Mouse (Mus musculus) adrenal gland, postnatal 10 days (tissue): Measurements from ENCODE around the gene 1500009C09Rik. TPM values are rescaled to one million over a fixed set of nuclear protein-coding genes. Genes with fewer than 3 reads are reported as not detected.

Source experiments
- DNase-seq: peaks from one replicate; pipeline ENCODE4 v3.0.0; 2021; ENCODE audit warnings: mixed read lengths
- total RNA-seq, 2 experiments: library from RNA; stranded (reverse); gene quantifications; 2 replicates each; pipeline ENCODE4 v1.2.3; 2021

The 1500009C09Rik gene
- total RNA-seq, 2 experiments from 2014 or later = 0.27 to 1.00 TPM

DNA sequence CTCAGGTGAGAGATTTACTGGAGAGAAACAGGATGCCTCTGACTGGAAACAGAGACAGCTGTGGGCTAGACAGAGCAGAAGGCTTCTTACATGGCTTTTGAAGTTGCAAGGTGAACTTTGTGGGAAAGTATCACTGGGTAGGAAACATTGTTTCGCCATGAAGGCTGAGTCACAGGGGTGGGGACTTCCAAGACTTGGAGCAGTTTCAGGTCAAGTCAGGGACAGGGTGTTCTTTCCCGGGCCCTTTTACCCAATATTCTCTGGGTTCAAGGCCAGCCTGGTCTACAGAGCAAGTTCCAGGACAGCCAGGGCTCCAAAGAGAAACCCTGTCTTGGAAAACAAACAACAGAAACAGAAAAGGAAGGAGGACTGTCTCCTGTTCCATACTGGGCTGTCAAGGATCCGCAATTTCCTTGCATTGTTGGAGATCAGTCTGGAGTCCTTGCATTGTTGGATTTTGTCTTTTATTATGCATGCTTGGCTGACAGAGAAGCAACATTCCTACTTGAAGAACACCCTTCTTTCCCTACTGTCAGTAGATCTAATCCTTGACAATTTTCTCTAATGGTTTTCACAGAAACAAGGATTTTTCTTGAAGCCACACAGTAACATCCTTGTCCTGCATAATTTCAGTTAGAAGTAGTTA, 4.9 kb upstream of the 1500009C09Rik start:
- DNase-seq = peak; percentile 63

DNA sequence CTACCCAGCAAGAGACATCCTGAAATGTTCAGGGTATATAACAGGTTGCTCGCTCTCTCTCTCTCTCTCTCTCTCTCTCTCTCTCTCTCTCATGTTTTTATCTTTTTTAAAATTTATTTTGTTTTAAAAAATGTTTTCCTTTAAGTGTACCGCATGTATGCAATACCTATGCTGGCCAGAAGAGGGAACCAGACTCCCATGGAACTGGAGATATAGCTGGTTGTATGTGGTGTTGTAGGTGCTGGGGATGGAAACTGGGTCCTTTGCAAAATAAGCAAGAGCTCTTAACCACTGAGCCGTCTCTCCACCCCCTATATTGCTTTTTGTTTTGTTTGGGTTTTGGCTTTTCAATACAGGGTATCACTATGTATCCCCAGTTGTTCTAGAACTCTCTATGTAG, 618 bp upstream of the 1500009C09Rik start:
- DNase-seq = no peak

DNA sequence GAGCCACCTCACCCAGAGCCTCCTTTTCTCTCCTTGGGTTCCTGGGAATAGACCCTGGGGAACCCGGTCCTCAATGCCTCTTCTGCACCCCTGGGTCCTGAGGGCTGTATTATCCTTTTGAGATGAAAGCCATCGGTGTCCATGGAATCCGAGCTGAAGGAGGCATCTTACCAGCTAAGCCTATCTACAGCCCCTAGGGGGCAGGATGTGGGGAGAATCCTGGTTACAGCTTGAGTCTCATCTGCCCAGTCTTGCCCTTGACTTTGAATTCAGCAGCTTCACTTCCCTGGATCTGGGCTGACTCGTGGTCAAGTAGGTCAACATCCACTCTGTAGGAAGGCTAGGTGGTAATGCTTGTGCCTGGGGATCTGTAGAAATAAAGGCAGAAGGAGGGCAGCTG, 3.1 kb downstream of the 1500009C09Rik start:
- DNase-seq = no peak

DNA sequence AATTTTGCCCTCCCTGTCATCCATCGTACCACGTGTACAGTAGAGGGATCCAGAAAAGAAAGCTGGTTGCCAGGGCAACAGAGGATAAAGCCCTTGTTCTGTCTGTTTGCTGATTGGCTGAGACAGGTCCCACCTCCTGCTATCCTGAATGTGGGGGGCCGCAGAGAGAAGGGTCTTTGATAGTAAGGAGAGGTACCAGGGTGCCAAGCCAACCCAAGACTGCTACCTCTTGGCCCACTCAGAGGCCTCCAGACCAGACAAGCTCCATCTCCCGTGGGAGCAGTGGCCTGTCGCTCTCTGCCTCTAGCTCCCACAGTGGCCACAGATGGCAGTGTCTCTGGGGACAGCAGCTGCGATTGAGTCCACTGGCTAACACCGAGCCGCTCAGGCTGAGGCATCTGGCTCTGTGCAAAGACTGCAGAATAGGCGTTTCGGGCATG, 3.8 kb downstream of the 1500009C09Rik start:
- no peak for DNase-seq

- DNase-seq = peak; percentile 82
Measured at GRCm38 (mm10) chr15:82259510-82259909, 7.3 kb downstream of the 1500009C09Rik start.

- DNase-seq = peak; percentile 78
Measured at GRCm38 (mm10) chr15:82266356-82266755, 14.2 kb downstream of the 1500009C09Rik start.

DNA sequence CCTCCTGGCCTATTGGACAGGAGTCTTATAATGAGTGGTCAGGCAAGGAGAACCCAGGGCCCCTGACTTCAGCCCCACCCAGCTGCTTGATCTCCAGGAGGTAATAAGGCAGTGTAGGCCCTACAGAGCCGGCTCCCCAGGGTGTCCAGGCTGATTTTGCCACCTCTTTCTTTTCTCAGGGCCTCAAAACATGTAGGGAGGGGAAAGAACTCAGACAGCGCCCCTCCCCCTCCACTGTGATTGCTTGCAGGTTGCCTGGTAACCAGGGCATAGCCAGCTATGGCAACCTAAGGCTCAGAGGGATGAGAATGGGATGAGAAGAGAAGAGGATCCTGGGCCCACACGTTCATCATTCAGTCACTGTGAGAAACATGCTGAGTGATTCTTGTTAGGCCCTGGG, 16.0 kb downstream of the 1500009C09Rik start:
- no peak for DNase-seq

GRCm38 (mm10) chr15:82268783-82269182, 16.6 kb downstream of the 1500009C09Rik start:
- no peak for DNase-seq

GRCm38 (mm10) chr15:82271201-82271600, 19.0 kb downstream of the 1500009C09Rik start:
- peak; percentile 84 for DNase-seq

DNA sequence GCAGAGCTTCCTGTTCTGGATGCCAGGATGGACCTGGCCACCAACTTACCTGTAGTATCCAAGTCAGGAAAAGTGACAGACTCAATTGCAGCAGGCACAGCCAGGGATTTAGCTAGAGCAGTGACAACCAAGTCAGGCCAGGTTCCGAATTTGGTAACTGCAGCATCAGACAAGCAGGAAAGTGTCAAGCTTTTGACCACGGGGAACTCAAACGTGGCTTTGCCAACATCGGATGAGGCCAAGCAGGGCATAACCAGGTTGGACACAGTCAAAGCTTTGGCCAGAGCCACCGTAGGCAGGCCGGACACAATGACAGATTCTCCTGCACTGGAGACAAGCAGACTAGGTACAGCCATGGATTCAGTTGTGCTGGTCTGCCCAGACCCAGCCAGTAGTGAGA, 20.1 kb downstream of the 1500009C09Rik start:
- DNase-seq = no peak

DNA sequence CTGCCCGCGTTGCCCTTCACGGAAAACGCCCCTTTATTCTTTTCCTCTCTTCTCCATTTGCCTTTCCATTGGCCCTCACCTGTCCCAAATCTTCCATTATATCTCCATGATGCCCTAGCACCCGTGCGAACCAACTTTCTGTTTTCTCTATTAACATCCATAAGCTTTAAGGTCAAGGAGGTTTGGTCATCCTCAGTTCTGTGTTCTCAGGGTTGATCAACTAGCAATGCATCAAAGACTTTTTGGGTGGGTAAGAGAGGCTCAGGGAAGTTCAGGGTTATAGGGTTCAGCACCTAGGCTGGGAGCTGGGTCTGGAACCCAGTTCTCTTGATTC, 22.4 kb downstream of the 1500009C09Rik start, which contains the start of gene Sept3:
Sept3 (plus strand) TSS at position 301 of the 334 bp plus-strand sequence.
- no peak for DNase-seq

DNA sequence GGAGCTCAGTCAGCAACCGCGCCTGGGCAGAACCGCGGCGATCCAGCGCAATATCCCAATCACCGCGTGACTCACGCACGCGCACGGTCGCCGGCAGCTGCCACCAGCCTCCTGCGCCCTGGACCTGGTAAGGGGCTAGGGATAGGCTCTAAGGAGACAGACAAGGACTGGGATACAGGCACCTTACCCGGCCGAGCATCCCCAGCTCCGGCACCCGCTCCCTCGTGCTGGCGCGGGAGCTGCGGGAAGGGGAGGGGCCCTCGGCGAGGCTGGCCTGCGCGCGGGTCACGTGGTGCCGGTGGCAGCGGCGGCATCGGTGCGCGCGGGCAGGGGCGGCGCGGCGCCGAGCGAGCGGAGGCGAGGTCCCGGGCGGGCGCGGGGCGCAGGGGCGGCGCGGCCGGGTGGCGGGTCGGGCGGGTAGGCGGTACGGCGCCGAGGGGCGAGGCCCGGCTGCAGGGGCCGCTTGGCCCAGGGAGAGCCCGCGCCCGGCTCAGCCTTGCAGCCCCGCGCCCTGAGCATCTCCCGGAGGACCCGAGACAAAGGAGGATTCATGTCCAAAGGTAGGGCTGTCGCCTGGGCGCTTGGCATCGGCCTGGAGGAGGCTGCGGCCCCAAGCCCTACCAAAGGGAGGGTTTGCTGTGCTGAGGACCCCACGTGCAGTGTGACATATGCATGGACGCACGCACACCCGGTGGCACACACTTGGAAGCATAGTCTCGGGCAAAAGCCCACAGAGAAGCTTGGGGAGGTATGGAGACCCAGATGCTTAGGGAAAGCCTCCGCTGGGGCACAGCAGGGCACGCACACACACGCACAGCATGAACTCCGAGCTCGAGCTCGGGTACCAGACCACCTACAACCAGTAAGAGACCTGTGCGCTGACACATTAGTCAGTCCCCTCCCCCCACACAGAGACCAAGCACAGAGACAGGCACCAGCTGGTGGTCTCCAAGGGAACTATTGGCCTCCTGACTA, 23.0 kb downstream of the 1500009C09Rik start:
- DNase-seq = peak; percentile 65

DNA sequence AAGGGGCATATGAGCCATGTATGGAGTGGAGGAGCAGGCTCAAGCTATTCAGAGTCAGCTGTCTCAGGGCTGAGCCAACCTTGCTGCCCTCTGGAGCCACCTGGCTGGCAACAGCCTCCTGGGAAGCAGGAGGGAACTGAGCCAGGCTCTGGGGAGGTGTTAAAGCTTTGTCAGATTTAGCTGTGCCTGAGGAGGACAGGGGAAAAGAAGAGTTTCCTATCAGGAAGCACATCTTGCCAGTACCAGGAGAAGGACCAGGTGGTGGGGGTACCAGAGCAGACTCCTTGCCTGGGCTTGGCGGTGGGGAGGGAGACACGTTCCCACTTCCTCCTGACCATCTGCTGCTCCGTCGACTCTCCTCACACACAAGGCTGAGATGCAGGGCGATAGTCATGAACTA, 25.4 kb downstream of the 1500009C09Rik start:
- no peak for DNase-seq

DNA sequence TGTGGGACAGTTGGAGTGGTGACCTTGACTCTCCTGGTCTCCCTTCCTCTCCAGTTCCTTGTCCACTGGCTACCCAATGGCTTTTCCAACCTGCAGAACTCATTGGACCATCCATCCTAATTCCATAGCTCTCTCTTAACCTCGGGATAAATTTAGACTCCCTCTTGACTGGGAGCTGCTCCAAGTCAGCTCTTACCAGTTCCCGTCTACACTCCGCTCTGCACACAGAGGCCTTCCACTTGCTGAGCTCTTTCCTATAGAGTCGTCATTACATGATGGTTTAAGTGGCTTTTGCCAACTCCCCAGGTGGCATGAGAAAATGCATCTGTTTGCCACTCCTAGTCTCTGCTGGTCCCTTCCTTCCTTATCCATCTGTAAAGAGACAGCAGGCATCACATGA, 28.4 kb downstream of the 1500009C09Rik start:
- no peak for DNase-seq

DNA sequence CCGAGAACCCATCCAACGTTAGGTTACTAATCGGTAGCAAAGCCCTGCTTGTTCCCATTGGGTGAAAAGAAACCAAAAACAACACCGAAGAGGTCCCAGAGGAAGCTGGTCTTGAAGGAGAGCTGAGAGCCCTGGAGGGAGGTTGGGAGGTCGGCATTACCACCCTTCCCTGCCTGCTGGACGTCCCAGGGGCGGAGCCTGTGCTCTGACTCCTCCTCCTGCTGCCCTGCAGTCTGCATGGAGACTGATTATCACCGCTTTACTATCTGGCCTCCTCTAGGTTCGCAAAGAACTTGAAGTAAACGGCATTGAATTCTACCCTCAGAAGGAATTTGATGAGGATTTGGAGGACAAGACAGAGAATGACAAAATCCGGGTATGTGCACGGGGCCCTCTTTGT, 34.0 kb downstream of the 1500009C09Rik start:
- no peak for DNase-seq

- no peak for DNase-seq
Measured at GRCm38 (mm10) chr15:82290252-82290651, 38.1 kb downstream of the 1500009C09Rik start.

DNA sequence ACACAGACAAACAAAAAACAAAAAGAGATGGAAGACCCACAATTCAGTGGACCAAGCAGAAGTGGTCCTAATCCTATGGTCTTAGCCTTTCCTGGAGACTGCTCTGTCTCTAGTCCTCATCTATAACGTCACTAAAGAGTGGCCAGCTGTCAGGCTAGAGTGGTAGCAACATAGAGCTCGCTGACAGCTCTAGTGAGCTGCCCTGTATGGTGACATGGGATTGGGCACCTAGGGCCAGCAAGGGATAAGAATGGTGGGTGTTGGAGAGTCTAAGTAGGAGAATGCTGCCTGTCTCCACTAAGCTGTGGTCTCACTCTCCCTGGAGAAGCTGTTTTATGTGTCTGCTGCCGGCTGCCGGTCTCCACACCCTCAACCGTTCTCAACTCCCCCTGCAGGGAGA, 40.7 kb downstream of the 1500009C09Rik start:
- no peak for DNase-seq

DNA sequence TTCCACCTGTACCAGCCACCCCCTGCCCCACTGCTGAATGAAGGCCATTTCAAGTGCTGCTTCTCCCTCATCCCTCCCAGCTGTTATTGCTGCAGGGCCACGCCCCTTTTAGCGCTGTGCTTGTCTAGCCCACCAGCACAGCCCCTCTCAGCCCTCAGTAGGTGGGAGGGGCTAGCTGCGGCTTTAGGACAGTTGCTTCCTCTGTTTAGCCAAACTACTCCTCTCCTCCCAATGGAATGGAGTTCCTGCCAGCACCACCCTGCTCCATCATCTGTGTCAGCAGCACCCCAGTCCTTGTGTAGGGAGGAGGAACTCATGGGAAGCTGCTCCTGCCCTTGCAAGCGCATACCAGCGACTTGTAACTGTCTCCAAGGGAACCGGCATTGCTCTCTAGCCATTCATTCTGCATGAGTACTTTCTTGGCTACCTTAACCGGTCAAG, 41.1 kb downstream of the 1500009C09Rik start:
- DNase-seq = no peak

GRCm38 (mm10) chr15:82294059-82294458, 41.9 kb downstream of the 1500009C09Rik start:
- no peak for DNase-seq

DNA sequence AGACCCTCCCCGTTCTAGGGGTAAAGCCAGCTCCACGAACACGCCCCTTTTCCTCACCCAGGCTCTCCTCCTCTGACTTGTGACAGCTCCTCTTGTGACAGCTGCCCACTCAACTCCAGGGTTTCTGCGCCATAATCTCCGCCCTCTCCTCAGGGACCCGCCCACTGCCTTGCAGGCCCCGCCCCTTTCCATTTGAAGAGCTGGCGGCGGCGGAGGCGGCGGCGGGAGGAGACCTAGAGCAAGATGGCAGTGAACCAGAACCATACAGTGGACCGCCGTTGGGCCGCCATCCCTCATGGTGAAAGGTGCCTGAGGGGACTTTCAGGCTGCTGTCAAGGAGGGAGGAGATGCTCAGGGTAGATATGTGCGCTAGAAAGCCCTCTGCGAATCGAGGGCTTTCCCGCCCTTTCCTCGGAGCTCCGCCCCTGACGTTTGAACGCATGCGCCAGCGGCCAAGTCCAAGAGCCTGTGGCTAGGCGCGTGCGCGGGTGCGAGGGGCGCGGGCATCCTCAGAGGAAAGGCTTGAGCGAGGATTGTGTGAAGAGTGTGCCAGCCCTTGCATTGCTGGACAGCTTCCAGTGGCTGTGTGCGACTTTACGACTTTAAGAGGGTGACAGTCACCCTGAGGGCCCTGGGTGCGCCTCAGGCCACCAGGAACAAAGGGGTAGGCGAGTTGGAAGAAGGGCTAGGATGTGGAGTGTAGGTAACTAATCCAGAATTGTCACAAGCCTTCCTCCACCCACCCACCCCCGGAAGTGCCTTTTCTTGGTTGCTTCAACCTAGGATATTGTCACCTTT, 46.8 kb downstream of the 1500009C09Rik start, which contains the start of gene Wbp2nl:
Wbp2nl (plus strand) TSS at position 191 of the 798 bp plus-strand sequence.
- DNase-seq = no peak

GRCm38 (mm10) chr15:82307107-82307506, 54.9 kb downstream of the 1500009C09Rik start:
- no peak for DNase-seq

DNA sequence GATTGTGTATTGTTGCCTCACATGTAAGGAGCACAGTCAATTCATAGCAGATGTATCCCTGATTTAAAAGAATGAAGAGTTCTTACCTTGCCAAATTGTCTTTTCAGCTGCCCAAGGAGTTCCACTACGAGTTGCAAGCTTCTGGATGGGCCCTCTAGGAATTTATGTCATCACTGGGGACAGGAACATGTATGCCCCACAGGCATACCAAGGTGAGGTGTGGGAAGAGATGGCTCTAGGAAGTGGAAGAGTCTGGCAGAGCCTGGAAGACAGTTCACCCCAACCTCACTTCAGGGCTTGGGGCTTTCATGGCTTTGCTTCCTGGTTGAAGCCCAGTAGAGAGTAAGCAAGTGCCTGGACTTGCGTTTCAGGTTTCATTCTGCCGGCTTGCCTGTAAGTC, 56.2 kb downstream of the 1500009C09Rik start:
- no peak for DNase-seq
